Mouse (Mus musculus) liver, adult 2 months (tissue): ENCODE data around the gene Eri3. TPM values are rescaled to one million over a fixed set of nuclear protein-coding genes. Genes with fewer than 3 reads are reported as not detected.

Experiments
- DNase-seq: peaks from one replicate; pipeline ENCODE4 v3.0.0-alpha.2; 2011; ENCODE audit warnings: low read depth, low spot score; ENCODE audit errors: extremely low read depth
- H3K27ac ChIP-seq: fragments of 200-500 bp; replicated peaks from 2 replicates; pipeline ENCODE4 v1.5.1; 2012; ENCODE audit warnings: low read depth, mild to moderate bottlenecking, control low read depth, inconsistent platforms, low read length; ENCODE audit not compliant: insufficient read depth
- H3K27me3 ChIP-seq: fragments of 200-500 bp; 2 replicates; pipeline ENCODE4 v1.6.1; 2012; ENCODE audit warnings: mild to moderate bottlenecking, moderate library complexity, low read length, inconsistent platforms; ENCODE audit not compliant: control insufficient read depth, insufficient read depth
- H3K36me3 ChIP-seq: fragments of 200-500 bp; 2 replicates; pipeline ENCODE4 v1.6.1; 2012; ENCODE audit warnings: low read length, inconsistent platforms; ENCODE audit not compliant: control insufficient read depth, insufficient read depth
- H3K4me1 ChIP-seq: fragments of 200-500 bp; 2 replicates; pipeline ENCODE4 v1.6.1; 2011; ENCODE audit warnings: low read length; ENCODE audit not compliant: control insufficient read depth, insufficient read depth
- H3K4me3 ChIP-seq: fragments of 200-500 bp; 2 replicates; pipeline ENCODE4 v1.5.1; 2011; ENCODE audit warnings: low read depth, mild to moderate bottlenecking, control low read depth, low read length, moderate library complexity; ENCODE audit not compliant: insufficient read depth
- H3K79me2 ChIP-seq: fragments of 200-500 bp; 2 replicates; pipeline ENCODE4 v1.6.1; 2012; ENCODE audit warnings: inconsistent platforms, mild to moderate bottlenecking, low read length, moderate library complexity; ENCODE audit not compliant: control insufficient read depth, insufficient read depth
- H3K9ac ChIP-seq: fragments of 200-500 bp; 2 replicates; pipeline ENCODE4 v1.6.1; 2012; ENCODE audit warnings: low read depth, mild to moderate bottlenecking, control low read depth, inconsistent platforms, low read length
- CTCF ChIP-seq: fragments of 200-500 bp; IDR thresholded peaks from 2 replicates; pipeline ENCODE4 v1.5.1; 2011; ENCODE audit warnings: low read depth, low read length, control low read depth
- POLR2A ChIP-seq: fragments of 200-500 bp; IDR thresholded peaks from 2 replicates; pipeline ENCODE4 v1.6.1; 2011; ENCODE audit warnings: low read length, control low read depth; ENCODE audit not compliant: insufficient read depth; ENCODE audit errors: extremely low read depth
- WGBS: fragments of 180-500 bp; shearing (Covaris S2); methylation state at CpG from one replicate; pipeline ENCODE4 v1.1.7; 2018; 5-methylcytosine and 5-hydroxymethylcytosine counted together
- polyA plus RNA-seq: library from polyadenylated mRNA; depleted of rRNA; stranded (reverse); fragments of >200 nt; gene quantifications from 2 replicates; pipeline ENCODE4 v1.2.3, GENCODE M21; 2012
- total RNA-seq: library from RNA; depleted of rRNA; stranded (reverse); fragments of >200 nt; gene quantifications from 2 replicates; pipeline ENCODE4 v1.2.3, GENCODE M21; 2014

Gene Eri3
- total and polyA plus RNA-seq, 2 experiments, result 16.8 to 42.1 TPM

- H3K79me2 ChIP-seq, result no peaks in the 10 kb centered on the region
- TF ChIP-seq CTCF (no peak), POLR2A (no peak)
- no peaks in the 10 kb centered on the region for H3K4me1 ChIP-seq
- 64% methylated on average over 4 of the region's 4 CpGs for WGBS
- no peaks in the 10 kb centered on the region for H3K27me3 ChIP-seq
- H3K36me3 ChIP-seq, result peaks cover 12% of the 10 kb centered on the region
- no peak for DNase-seq
- no peak overlapping the region for H3K27ac ChIP-seq
- no peak overlapping the region for H3K9ac ChIP-seq
- H3K4me3 ChIP-seq, result no peak overlapping the region
Observed at GRCm38 (mm10) chr4:117613153-117613773, 63.1 kb downstream of the Eri3 start.

DNA sequence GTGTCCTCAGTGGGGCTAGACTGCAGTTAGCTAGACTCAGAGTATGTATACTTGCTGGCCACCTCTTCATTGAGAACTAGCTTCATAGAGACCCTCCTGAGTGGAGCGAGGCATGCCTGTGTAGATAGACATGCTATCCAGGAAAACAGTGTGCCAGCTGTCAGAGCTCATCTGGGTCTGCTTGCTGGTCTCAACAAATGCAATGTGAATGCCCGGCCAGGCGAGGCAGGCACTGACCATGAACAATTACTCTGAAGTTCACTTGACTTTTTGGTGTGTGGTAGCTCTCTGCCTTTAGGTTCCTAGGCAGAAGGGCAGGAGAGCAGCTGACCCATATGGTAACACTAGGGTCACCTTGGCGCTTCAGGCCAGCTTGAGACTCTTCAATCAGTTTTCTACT lies 66.4 kb downstream of the Eri3 start:
- H3K36me3 ChIP-seq, result peaks cover 18% of the 10 kb centered on the region
- no peak overlapping the region for H3K9ac ChIP-seq
- H3K27ac ChIP-seq, result no peak overlapping the region
- TF ChIP-seq POLR2A (no peak), CTCF (no peak)
- H3K4me3 ChIP-seq, result no peak overlapping the region
- no peaks in the 10 kb centered on the region for H3K4me1 ChIP-seq
- 96% methylated on average over 4 of the region's 4 CpGs for WGBS
- H3K79me2 ChIP-seq, result no peaks in the 10 kb centered on the region
- no peaks in the 10 kb centered on the region for H3K27me3 ChIP-seq
- DNase-seq, result no peak

- H3K4me1 ChIP-seq, result no peaks in the 10 kb centered on the region
- TF ChIP-seq CTCF (no peak), POLR2A (no peak)
- no peak overlapping the region for H3K27ac ChIP-seq
- H3K27me3 ChIP-seq, result no peaks in the 10 kb centered on the region
- DNase-seq, result no peak
- WGBS, result 94% methylated on average over 5 of the region's 5 CpGs
- H3K9ac ChIP-seq, result no peak overlapping the region
- no peak overlapping the region for H3K4me3 ChIP-seq
- H3K36me3 ChIP-seq, result peaks cover 12% of the 10 kb centered on the region
- H3K79me2 ChIP-seq, result no peaks in the 10 kb centered on the region
Observed at GRCm38 (mm10) chr4:117622270-117622669, 72.1 kb downstream of the Eri3 start.

DNA sequence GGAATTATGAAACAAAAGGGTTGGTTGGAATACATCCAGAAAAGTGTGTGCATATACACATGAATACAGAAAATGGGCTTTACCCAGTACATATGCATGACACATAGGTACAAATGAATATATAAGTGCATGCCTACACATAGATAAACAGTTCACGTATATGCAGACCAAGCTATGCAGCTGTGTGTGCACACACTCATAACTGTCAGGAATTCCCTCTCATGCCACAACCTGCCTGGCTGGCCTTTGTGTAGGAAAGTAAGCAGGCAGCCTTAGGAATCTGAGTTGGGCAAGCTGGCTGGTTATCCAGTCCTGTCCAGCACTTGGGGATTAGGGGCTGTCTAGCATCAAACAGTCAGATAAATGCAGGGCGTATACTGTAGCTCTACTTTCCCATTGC lies 72.9 kb downstream of the Eri3 start:
- H3K4me3 ChIP-seq, result no peak overlapping the region
- H3K4me1 ChIP-seq, result no peaks in the 10 kb centered on the region; the same call in 1 of the 2 replicates
- no peaks in the 10 kb centered on the region for H3K27me3 ChIP-seq
- no peak for DNase-seq
- no peak overlapping the region for H3K9ac ChIP-seq
- peaks cover 12% of the 10 kb centered on the region for H3K36me3 ChIP-seq
- WGBS, result 95% methylated on average over 2 of the region's 2 CpGs
- TF ChIP-seq CTCF (no peak), POLR2A (no peak)
- no peak overlapping the region for H3K27ac ChIP-seq
- no peaks in the 10 kb centered on the region for H3K79me2 ChIP-seq

DNA sequence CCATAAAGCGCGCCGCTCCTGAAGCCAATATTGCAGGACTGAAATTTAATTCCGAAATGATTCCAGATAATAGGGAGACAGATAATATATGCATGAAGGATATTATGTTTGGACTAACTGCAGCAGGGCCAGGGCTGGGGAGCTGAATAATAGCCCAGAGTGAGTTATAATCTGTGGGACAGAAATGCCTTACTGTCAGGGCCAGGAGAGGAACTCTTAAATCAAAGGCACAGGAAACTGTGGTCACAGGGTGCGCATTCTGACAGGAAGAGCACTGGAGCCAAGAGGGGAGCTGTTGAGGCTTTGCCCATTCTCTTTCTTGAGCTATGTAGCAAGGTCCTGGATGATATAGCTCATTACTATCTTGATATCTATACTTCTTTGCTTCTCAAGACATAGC lies 74.5 kb downstream of the Eri3 start:
- no peak for DNase-seq
- 88% methylated on average over 5 of the region's 5 CpGs for WGBS
- Histone ChIP-seq H3K36me3 (peaks cover 8% of the 10 kb centered on the region), H3K79me2 (no peaks in the 10 kb centered on the region), H3K27me3 (no peaks in the 10 kb centered on the region), H3K27ac (no peak overlapping the region), H3K4me1 (peaks cover 8% of the 10 kb centered on the region), H3K9ac (no peak overlapping the region), H3K4me3 (no peak overlapping the region)
- no peak for TF ChIP-seq POLR2A
- no peak for TF ChIP-seq CTCF

GRCm38 (mm10) chr4:117628464-117628863 lies 78.3 kb downstream of the Eri3 start:
- Histone ChIP-seq H3K36me3 (no peaks in the 10 kb centered on the region; the same call in 1 of the 2 replicates), H3K9ac (no peak overlapping the region), H3K79me2 (no peaks in the 10 kb centered on the region), H3K4me1 (peaks cover 21% of the 10 kb centered on the region), H3K27me3 (no peaks in the 10 kb centered on the region), H3K27ac (no peak overlapping the region), H3K4me3 (no peak overlapping the region)
- WGBS, result 50% methylated on average over 1 of the region's 1 CpGs
- peak; percentile 21 for DNase-seq
- TF ChIP-seq CTCF (peak; percentile 41), POLR2A (no peak)
